Mouse (Mus musculus) intestine, postnatal 0 days (tissue): ENCODE measurements around the gene Atp8a2. TPM values are rescaled to one million over a fixed set of nuclear protein-coding genes. Genes with fewer than 3 reads are reported as not detected.

Source experiments
- ATAC-seq: fragments of 200-750 bp; cut with Nextera tagmentation; 2 replicates; pipeline ENCODE4 v1.8.0; 2017; ENCODE audit warnings: mild to moderate bottlenecking, moderate TSS enrichment, moderate library complexity
- H3K27ac ChIP-seq: fragments of 300-500 bp; sonication (generic); 2 replicates; pipeline ENCODE4 v1.5.1; 2014; ENCODE audit warnings: mild to moderate bottlenecking, low read depth, low read length, moderate library complexity
- H3K27me3 ChIP-seq: fragments of 300-500 bp; sonication (generic); replicated peaks from 2 replicates; pipeline ENCODE4 v1.6.1; 2014; ENCODE audit warnings: low read length, mixed read lengths; ENCODE audit not compliant: control insufficient read depth, insufficient read depth
- H3K36me3 ChIP-seq: fragments of 300-500 bp; sonication (generic); 2 replicates; pipeline ENCODE4 v1.6.1; 2014; ENCODE audit warnings: mild to moderate bottlenecking, moderate library complexity; ENCODE audit not compliant: control insufficient read depth, insufficient read depth
- H3K4me1 ChIP-seq: fragments of 300-500 bp; sonication (generic); replicated peaks from 2 replicates; pipeline ENCODE4 v1.6.1; 2014; ENCODE audit warnings: antibody characterized with exemption, low read length, mixed read lengths; ENCODE audit not compliant: control insufficient read depth, insufficient read depth
- H3K4me2 ChIP-seq: fragments of 300-500 bp; sonication (generic); replicated peaks from 2 replicates; pipeline ENCODE4 v1.6.1; 2014; ENCODE audit warnings: low read depth, mild to moderate bottlenecking, moderate library complexity
- H3K4me3 ChIP-seq: fragments of 300-500 bp; sonication (generic); 2 replicates; pipeline ENCODE4 v1.5.1; 2014; ENCODE audit warnings: low read depth, low read length
- H3K9ac ChIP-seq: fragments of 300-500 bp; sonication (generic); 2 replicates; pipeline ENCODE4 v1.6.1; 2014; ENCODE audit warnings: mild to moderate bottlenecking, low read depth, low read length
- H3K9me3 ChIP-seq: fragments of 300-500 bp; sonication (generic); 2 replicates; pipeline ENCODE4 v1.6.1; 2016; ENCODE audit warnings: mixed run types; ENCODE audit not compliant: control insufficient read depth
- CTCF ChIP-seq: sonication (generic); IDR thresholded peaks from 2 replicates; pipeline ENCODE4 v1.5.1; 2016; ENCODE audit warnings: low read depth, mild to moderate bottlenecking, control low read depth, antibody characterized with exemption, moderate library complexity
- WGBS: fragments of 180-500 bp; shearing (Covaris S2); extraction: QIAGEN DNeasy Blood & Tissue Kit; methylation state at CpG from one replicate; pipeline ENCODE4 v1.1.7; 2014; 5-methylcytosine and 5-hydroxymethylcytosine counted together
- polyA plus RNA-seq: library from polyadenylated mRNA; unstranded; fragments of >200 nt; fragmentation: Nextera tagmentation; extraction: Ambion mirVana; gene quantifications from 2 replicates; pipeline ENCODE4 v1.2.1, GENCODE M21; 2015

Gene Atp8a2
- polyA plus RNA-seq, 1 experiment from 2014 or later: 5.1 TPM

- H3K4me2 ChIP-seq: no peak overlapping the region
- no peak for ATAC-seq
- no peak for TF ChIP-seq CTCF
Measured at GRCm38 (mm10) chr14:59715695-59716442, 481.1 kb downstream of the Atp8a2 start.

DNA sequence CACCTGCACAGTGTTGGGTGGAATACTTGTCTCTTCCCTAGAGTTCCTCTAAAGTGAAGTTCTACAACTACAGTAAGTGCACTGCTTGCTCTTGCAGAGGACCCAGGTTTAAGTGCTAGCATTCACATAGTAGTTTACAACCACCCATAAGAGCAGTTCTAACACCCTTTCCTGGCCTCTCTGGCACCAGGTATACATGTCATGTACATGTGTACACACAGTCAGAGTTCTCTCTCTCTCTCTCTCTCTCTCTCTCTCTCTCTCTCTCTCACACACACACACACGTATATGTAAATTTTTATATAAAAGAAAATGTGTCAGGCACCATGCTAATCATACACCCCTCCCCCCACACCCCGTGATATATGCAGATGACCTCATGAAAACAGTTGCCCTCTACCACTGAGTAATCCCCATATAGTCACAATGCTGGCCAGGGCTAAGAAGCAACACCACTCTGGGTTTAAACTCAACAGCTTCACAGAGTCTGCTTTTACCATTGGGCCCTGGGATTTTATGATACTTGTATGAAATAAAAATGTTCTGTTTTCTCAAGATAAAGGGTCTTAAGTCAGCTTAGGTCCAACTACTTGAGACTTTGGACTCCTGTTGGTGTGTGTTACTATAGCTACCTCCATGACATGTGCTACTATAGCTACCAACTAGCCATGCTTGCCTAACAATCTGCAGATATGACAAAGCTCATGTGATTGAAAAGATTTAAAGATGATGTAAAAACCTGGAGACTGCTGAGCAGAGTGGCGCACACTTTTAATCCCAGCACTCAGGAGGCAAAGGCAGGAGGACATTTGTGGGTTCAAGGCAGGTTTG, 487.3 kb downstream of the Atp8a2 start:
- Histone ChIP-seq H3K27ac (peak overlapping the region; percentile 28), H3K36me3 (no peaks in the 10 kb centered on the region)
- no peak for TF ChIP-seq CTCF

More at GRCm38 (mm10) chr14:59715695-59716442, 481.1 kb downstream of the Atp8a2 start:
- no peak overlapping the region for H3K4me3 ChIP-seq
- H3K9ac ChIP-seq: no peak overlapping the region
- H3K4me1 ChIP-seq: no peaks in the 10 kb centered on the region; the same call in 1 of the 2 replicates
- H3K36me3 ChIP-seq: no peaks in the 10 kb centered on the region
- no peak overlapping the region for H3K27ac ChIP-seq
- H3K9me3 ChIP-seq: no peaks in the 10 kb centered on the region
- WGBS: 44% methylated on average over 13 of the region's 13 CpGs
- no peaks in the 10 kb centered on the region for H3K27me3 ChIP-seq

DNA sequence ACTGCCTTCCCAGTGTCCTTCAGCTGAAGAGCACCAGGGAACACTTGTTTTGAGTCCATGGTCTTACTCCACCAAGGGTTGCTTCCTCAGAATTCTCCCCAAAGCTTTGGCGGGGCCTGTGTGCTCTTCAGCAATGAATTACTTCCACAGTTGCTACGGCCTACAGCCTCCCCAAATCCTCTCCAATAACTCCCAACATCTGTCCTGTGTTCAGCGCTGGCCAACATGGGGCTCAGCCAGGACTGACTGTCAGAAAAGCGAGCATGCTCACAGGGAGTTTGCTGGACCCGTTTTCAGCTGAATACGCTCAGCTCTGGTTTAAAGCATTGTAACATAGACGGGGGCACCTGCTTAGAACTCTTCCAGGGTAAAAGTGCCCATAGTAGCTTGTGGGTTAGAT, 489.0 kb downstream of the Atp8a2 start:
- Histone ChIP-seq H3K4me1 (no peaks in the 10 kb centered on the region; the same call in 1 of the 2 replicates), H3K4me2 (no peak overlapping the region), H3K4me3 (no peak overlapping the region), H3K9ac (no peak overlapping the region), H3K36me3 (no peaks in the 10 kb centered on the region), H3K27me3 (no peaks in the 10 kb centered on the region), H3K27ac (no peak overlapping the region), H3K9me3 (no peaks in the 10 kb centered on the region)
- ATAC-seq: no peak
- 76% methylated on average over 7 of the region's 7 CpGs for WGBS
- TF ChIP-seq CTCF: no peak

More for the DNA sequence above, 487.3 kb downstream of the Atp8a2 start:
- Histone ChIP-seq H3K27me3 (no peaks in the 10 kb centered on the region), H3K9ac (no peak overlapping the region), H3K9me3 (no peaks in the 10 kb centered on the region), H3K4me1 (no peaks in the 10 kb centered on the region; the same call in 1 of the 2 replicates), H3K4me2 (no peak overlapping the region), H3K4me3 (no peak overlapping the region)
- WGBS: 50% methylated on average over 3 of the region's 3 CpGs
- ATAC-seq: peak; percentile 98

DNA sequence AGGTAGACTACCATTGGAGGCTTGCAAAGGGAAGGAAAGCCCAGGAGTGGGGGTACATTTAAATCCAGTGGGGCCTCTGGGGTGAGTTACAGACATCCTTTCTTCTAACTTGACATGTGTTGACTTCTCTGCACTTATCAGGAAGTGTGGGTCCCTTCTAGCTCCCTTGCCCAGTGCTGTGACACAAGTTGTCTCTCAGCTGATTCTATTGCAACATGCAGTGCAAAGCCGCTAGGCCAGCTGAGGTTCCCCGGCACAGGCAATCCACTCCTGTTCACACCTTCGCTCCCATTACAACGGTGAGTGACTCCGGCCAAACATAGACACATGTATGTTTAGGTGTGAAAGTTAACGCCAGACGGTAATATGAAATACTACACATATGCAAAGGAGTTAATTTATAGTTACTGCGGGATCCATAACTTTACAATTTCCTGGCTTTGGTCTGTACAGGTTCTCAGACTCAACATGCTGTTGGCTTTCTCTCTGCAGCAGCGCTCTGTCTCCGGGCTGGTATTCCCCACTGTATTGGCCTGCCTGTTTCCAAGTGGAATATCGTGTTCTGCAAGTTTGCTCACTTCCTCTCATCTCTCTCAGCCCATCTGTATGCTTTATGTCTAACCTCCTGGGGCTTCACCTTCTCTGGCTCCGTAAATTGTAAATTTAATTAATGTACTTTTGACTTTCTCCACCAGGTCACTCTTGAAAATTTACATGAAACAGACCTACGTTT, 491.5 kb downstream of the Atp8a2 start:
- Histone ChIP-seq H3K27ac (no peak overlapping the region), H3K4me2 (no peak overlapping the region), H3K4me3 (no peak overlapping the region), H3K27me3 (no peaks in the 10 kb centered on the region), H3K9me3 (no peaks in the 10 kb centered on the region), H3K9ac (no peak overlapping the region), H3K36me3 (no peaks in the 10 kb centered on the region), H3K4me1 (no peaks in the 10 kb centered on the region; the same call in 1 of the 2 replicates)
- no peak for TF ChIP-seq CTCF
- WGBS: 75% methylated on average over 13 of the region's 13 CpGs
- ATAC-seq: no peak

- no peaks in the 10 kb centered on the region for H3K27me3 ChIP-seq
- no peak overlapping the region for H3K4me3 ChIP-seq
- no peak overlapping the region for H3K9ac ChIP-seq
- H3K27ac ChIP-seq: no peak overlapping the region
- no peak overlapping the region for H3K4me2 ChIP-seq
- WGBS: 42% methylated on average over 5 of the region's 5 CpGs
- no peak for TF ChIP-seq CTCF
- ATAC-seq: no peak
- H3K9me3 ChIP-seq: no peaks in the 10 kb centered on the region
- no peaks in the 10 kb centered on the region for H3K4me1 ChIP-seq
- H3K36me3 ChIP-seq: no peaks in the 10 kb centered on the region
Measured at GRCm38 (mm10) chr14:59701492-59701891, 495.5 kb downstream of the Atp8a2 start.

DNA sequence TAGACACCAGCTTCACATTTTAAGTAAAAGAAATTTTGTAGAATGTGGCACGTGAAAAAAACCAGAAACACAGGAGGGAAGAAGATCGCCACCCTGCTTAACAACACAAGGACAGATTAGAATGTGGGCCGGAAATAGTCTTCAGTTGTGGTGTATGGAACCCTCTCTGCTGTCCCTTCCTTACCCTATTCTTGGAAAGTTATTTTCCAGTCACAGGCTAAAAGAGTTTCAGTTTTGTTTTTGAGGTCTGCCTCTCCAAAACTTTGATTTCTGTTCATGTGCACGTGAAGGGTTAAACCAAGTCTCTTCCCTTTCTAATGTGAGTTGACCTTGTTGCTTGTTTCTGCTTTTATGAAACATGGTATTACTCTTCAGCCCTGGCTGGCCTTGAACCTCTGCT, 501.8 kb downstream of the Atp8a2 start:
- 81% methylated on average over 4 of the region's 4 CpGs for WGBS
- Histone ChIP-seq H3K36me3 (no peaks in the 10 kb centered on the region), H3K9me3 (no peaks in the 10 kb centered on the region), H3K4me1 (no peaks in the 10 kb centered on the region), H3K9ac (no peak overlapping the region), H3K4me3 (no peak overlapping the region), H3K27me3 (no peaks in the 10 kb centered on the region), H3K27ac (no peak overlapping the region), H3K4me2 (no peak overlapping the region)
- no peak for ATAC-seq
- no peak for TF ChIP-seq CTCF
